Mouse (Mus musculus) thymus, adult 2 months (tissue): Measurements from ENCODE around the gene Sfxn1. TPM values are rescaled to one million over a fixed set of nuclear protein-coding genes. Genes with fewer than 3 reads are reported as not detected.

ENCODE experiments used
- DNase-seq: peaks from one replicate; pipeline ENCODE4 v3.0.0; 2021
- H3K27ac ChIP-seq: fragments of 200-500 bp; 2 replicates; pipeline ENCODE4 v1.5.1; 2012; ENCODE audit warnings: low read length, control low read depth; ENCODE audit not compliant: control insufficient read depth, insufficient read depth
- H3K27me3 ChIP-seq: fragments of 200-500 bp; 2 replicates; pipeline ENCODE4 v1.6.1; 2012; ENCODE audit warnings: mild to moderate bottlenecking, low read length, moderate library complexity, mixed read lengths; ENCODE audit not compliant: control insufficient read depth, insufficient read depth
- H3K36me3 ChIP-seq: fragments of 200-500 bp; 2 replicates; pipeline ENCODE4 v1.6.1; 2012; ENCODE audit warnings: mild to moderate bottlenecking, low read length, moderate library complexity; ENCODE audit not compliant: control insufficient read depth, insufficient read depth
- H3K4me1 ChIP-seq: fragments of 200-500 bp; replicated peaks from 2 replicates; pipeline ENCODE4 v1.6.1; 2012; ENCODE audit warnings: low read length; ENCODE audit not compliant: control insufficient read depth, insufficient read depth
- H3K4me3 ChIP-seq: fragments of 200-500 bp; 2 replicates; pipeline ENCODE4 v1.5.1; 2012; ENCODE audit warnings: mild to moderate bottlenecking, low read length, control low read depth, moderate library complexity; ENCODE audit not compliant: control insufficient read depth, insufficient read depth
- CTCF ChIP-seq: fragments of 200-500 bp; IDR thresholded peaks from 2 replicates; pipeline ENCODE4 v1.5.1; 2012; ENCODE audit warnings: mild to moderate bottlenecking, control low read depth, low read length, moderate library complexity, borderline replicate concordance; ENCODE audit not compliant: control insufficient read depth, poor library complexity, insufficient read depth; ENCODE audit errors: extremely low read depth
- POLR2A ChIP-seq: fragments of 200-500 bp; IDR thresholded peaks from 2 replicates; pipeline ENCODE4 v1.6.1; 2012; ENCODE audit warnings: mild to moderate bottlenecking, low read length, control low read depth, moderate library complexity; ENCODE audit not compliant: control insufficient read depth, poor library complexity, insufficient read depth; ENCODE audit errors: extremely low read depth
- WGBS: fragments of 180-500 bp; shearing (Covaris S2); methylation state at CpG from one replicate; pipeline ENCODE4 v1.1.7; 2018; 5-methylcytosine and 5-hydroxymethylcytosine counted together
- polyA plus RNA-seq: library from polyadenylated mRNA; depleted of rRNA; stranded (reverse); fragments of >200 nt; gene quantifications from 2 replicates; pipeline ENCODE4 v1.2.3, GENCODE M21; 2012

Gene Sfxn1
- polyA plus RNA-seq, 1 experiment: 16.2 TPM

DNA sequence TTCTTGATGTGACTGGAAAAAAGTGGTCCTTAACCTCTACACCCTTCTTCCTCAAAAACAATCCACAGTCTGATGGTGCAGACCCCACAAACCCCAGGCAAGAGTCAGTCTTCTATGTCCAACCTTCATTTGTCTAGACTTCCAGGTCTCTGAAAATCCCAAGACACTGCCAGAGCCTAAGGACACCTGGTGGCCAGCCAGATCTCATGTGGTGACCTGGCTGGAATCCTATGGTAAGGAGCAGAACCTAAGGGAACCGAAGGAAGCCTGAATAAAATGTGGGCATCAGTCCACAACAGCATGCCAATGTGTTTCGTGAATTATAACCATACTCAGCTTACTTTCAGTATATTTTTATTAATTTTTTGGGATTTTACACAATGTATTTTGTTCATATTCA lies 31.4 kb upstream of the Sfxn1 start:
- WGBS: 91% methylated on average over 2 of the region's 2 CpGs

DNA sequence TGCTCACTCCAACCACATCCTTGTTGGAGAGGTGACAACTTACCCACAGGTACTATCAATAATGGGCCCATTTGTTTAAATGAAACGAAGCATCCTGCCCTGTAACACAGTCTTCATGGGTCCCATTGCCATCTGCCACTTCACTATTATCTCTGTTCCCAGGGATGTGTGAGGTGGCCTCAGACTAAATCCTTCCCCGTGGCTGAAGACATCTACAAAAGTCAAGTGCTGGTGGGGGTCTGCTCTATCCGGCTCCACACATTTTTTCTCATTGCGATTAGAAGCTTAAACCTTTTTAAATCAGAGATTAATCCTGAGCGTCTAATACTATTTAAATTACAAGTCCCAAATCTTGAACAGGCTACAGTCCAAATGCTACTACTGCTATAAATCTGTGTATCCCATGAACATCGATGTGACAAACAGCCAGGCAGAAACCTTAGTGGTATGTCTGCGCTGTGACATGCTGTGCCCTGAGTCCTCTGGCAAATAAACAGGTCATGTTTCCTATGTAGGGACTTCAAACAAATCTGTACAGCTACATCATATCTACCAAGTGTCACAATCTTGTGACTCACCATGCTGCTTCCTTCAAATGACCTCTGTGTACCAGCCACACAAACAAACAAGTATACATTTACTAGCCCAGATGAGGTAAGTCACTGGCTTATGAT lies 22.9 kb upstream of the Sfxn1 start:
- H3K27ac ChIP-seq: no peak overlapping the region
- no peak for DNase-seq
- no peaks in the 10 kb centered on the region for H3K27me3 ChIP-seq
- 87% methylated on average over 7 of the region's 7 CpGs for WGBS
- TF ChIP-seq CTCF (no peak), POLR2A (no peak)
- H3K36me3 ChIP-seq: no peaks in the 10 kb centered on the region
- no peak overlapping the region for H3K4me3 ChIP-seq
- H3K4me1 ChIP-seq: no peaks in the 10 kb centered on the region

More for the DNA sequence above, 31.4 kb upstream of the Sfxn1 start:
- H3K27me3 ChIP-seq: no peaks in the 10 kb centered on the region
- DNase-seq: no peak
- H3K36me3 ChIP-seq: no peaks in the 10 kb centered on the region
- no peak overlapping the region for H3K27ac ChIP-seq
- no peaks in the 10 kb centered on the region for H3K4me1 ChIP-seq
- no peak overlapping the region for H3K4me3 ChIP-seq
- TF ChIP-seq CTCF (no peak), POLR2A (no peak)

DNA sequence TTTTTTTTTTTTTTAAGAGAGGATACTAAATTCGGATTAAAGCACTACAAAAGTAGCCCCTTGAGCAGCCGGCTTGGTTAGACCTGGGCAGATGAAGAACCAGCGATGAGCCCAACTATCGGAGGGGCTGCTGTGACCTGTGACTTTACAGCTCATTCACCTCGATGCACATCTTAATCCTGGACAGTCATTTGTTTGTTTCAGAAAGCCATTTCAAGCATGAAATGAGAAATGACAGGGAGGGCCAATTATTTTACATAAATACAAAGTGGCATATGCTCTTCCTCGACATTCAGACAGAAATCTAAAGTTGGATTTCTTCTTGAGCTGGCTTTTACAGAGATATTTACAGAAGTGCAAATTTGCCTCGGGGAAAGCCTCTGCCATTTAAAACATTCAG lies 20.0 kb upstream of the Sfxn1 start:
- no peak for TF ChIP-seq POLR2A
- no peak for TF ChIP-seq CTCF
- Histone ChIP-seq H3K36me3 (no peaks in the 10 kb centered on the region), H3K4me1 (no peaks in the 10 kb centered on the region), H3K4me3 (no peak overlapping the region), H3K27me3 (no peaks in the 10 kb centered on the region; the same call in 1 of the 2 replicates), H3K27ac (no peak overlapping the region)
- 78% methylated on average over 7 of the region's 7 CpGs for WGBS
- no peak for DNase-seq

DNA sequence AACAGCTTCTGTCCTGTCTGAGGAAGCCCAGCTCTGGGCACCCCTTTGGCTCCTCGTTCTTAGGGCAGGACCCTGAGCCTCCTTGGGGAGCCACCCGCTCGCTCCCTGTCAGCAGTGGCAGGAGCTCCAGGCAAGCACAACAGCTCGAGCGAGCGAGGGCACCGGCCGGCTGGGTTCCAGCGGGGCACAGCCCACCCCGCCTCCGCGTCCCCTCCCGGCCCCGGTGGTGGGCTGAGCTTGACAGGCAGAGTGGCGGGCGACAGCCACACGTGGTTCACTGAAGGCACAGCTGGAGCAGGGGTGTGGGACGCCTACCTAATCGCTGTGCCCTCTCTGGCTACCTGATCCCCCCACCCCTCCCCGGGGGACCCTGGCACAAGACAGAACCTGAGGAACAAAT lies 16.7 kb upstream of the Sfxn1 start:
- Histone ChIP-seq H3K36me3 (no peaks in the 10 kb centered on the region), H3K27ac (no peak overlapping the region), H3K4me1 (no peaks in the 10 kb centered on the region), H3K27me3 (no peaks in the 10 kb centered on the region; the same call in 1 of the 2 replicates), H3K4me3 (no peak overlapping the region)
- no peak for TF ChIP-seq CTCF
- no peak for TF ChIP-seq POLR2A
- 4% methylated on average over 20 of the region's 20 CpGs for WGBS
- DNase-seq: no peak

GRCm38 (mm10) chr13:54055448-54055861 lies 16.2 kb upstream of the Sfxn1 start, which contains the start of gene Drd1:
TSS of gene Drd1 (minus strand) at chr13:54055705.
- TF ChIP-seq POLR2A (no peak), CTCF (peak; percentile 86)
- Histone ChIP-seq H3K36me3 (no peaks in the 10 kb centered on the region), H3K4me1 (no peaks in the 10 kb centered on the region), H3K4me3 (no peak within 1 kb of the TSS), H3K27ac (no peak within 1 kb of the TSS), H3K27me3 (no peaks in the 10 kb centered on the region; the same call in 1 of the 2 replicates)
- DNase-seq: peak; percentile 77
- 4% methylated on average over 31 of the region's 31 CpGs for WGBS

- Histone ChIP-seq H3K4me1 (no peaks in the 10 kb centered on the region), H3K36me3 (no peaks in the 10 kb centered on the region), H3K27me3 (no peaks in the 10 kb centered on the region), H3K4me3 (no peak overlapping the region), H3K27ac (no peak overlapping the region)
- 71% methylated on average over 3 of the region's 3 CpGs for WGBS
- no peak for DNase-seq
- TF ChIP-seq POLR2A (no peak), CTCF (no peak)
Measured at GRCm38 (mm10) chr13:54062068-54062467, 9.6 kb upstream of the Sfxn1 start.

DNA sequence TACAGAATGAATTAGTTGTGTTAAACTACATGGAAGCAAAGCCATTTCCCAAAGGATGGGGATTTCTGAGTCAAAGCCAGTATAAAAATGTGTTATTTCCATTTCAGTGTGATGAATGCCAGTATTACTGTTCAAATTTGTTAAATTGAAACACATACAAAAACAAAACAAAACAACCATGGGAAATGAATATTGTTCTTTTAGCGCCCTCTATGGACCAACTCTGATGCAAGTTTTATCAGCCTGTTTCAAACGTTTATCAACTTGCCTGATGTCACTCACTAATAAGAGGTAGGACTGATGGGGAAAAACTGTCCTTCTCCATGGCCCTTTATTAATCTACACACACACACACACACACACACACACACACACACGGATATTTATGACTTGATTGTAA lies 8.4 kb upstream of the Sfxn1 start:
- H3K36me3 ChIP-seq: no peaks in the 10 kb centered on the region
- no peak for TF ChIP-seq CTCF
- TF ChIP-seq POLR2A: no peak
- H3K4me3 ChIP-seq: no peak overlapping the region
- H3K4me1 ChIP-seq: no peaks in the 10 kb centered on the region
- no peak for DNase-seq
- no peaks in the 10 kb centered on the region for H3K27me3 ChIP-seq
- no peak overlapping the region for H3K27ac ChIP-seq
- 2% methylated on average over 3 of the region's 3 CpGs for WGBS
